Mouse (Mus musculus): ENCODE measurements around the gene Ptprn2.

Ptprn2 gene

GRCm38 (mm10) chr12:116594457-116594856 is 108.9 kb downstream of the Ptprn2 start:
- DNase-seq (ENCODE audit: low spot score in 2 of 2), result no peak

DNA sequence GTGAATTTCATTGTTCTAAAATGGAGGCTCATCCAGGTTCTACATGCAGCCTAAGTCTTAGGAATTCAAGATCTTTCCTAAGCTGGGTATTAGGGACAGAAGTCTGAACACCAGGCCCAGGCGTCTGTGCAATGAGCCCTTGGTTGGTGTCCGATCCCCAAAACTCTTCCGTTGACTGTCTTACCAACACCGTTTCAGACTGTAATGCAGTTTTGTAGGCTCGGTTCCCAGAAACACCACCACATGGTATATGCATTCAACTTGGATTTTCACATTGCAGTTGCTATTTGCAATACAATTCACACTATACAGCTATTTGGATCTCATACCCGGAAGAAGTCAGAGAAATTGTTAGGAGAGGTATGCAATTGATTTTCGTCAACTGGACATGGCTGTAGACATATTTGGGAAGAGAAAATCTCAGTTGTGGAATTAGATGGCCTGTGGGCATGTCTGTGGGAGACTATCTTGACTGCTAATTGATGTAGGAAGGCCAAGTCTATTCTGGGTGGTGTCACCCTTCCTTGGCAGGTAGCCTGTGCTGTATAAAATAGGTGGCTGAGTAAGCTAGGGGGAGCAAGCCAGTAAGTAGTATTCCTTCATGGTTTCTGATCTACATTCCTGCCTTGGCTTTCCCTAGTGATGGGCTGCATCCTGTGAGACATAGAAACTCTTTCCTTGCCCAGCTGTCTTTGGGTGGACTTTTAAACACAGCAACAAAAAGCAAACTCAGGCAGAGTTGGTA is 109.5 kb downstream of the Ptprn2 start:
- DNase-seq (ENCODE audit: low spot score in 2 of 2), result no peak

GRCm38 (mm10) chr12:116595727-116596126 is 110.2 kb downstream of the Ptprn2 start:
- DNase-seq (ENCODE audit: low spot score in 2 of 2), result no peak

- DNase-seq (ENCODE audit: low spot score in 2 of 2), result no peak
Observed at GRCm38 (mm10) chr12:116596993-116597392, 111.5 kb downstream of the Ptprn2 start.

DNA sequence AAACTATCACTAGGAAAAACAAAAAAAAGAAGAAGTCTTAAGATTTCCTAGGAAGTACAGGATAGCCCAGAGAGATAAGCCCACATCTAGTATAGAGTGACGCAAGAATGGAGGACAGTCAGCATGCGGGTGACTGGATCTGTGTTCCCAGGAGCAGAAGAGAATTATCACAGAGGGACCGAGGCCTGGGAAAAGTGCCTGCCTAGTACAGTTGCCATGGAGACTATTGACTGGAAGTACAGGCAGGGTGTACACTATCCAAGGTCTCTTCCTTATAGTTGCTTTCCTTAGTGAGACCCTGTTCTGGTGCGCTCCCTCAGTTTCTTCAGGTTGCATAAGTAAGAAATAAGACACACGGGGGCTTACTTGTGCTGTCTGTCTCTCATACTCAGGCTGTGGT is 112.2 kb downstream of the Ptprn2 start:
- no peak for DNase-seq (ENCODE audit: low spot score in 2 of 2)

- no peak for DNase-seq (ENCODE audit: low spot score in 2 of 2)
Observed at GRCm38 (mm10) chr12:116598123-116599005, 112.8 kb downstream of the Ptprn2 start.

DNA sequence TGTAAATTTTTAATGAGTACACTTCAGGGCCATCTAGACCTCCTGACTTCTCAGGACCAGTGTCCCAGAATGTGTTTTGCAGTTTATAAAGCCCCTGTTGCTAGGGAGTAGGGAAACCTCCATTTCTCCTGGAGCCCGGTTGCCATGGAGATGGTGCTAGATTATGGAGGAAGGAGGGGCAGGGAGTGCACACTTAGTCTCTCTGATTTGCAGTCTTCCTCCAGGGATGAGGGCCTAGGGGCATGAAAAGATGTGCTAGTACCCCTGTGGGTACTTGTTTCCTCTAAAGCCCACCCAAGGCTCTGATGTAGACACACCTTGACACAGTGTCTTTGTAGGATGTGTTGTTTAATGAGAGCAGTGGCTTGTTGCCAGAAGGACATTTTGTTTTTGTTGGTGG is 114.0 kb downstream of the Ptprn2 start:
- no peak for DNase-seq (ENCODE audit: low spot score in 2 of 2)

GRCm38 (mm10) chr12:116600054-116600453 is 114.5 kb downstream of the Ptprn2 start:
- no peak for DNase-seq (ENCODE audit: low spot score in 2 of 2)

DNA sequence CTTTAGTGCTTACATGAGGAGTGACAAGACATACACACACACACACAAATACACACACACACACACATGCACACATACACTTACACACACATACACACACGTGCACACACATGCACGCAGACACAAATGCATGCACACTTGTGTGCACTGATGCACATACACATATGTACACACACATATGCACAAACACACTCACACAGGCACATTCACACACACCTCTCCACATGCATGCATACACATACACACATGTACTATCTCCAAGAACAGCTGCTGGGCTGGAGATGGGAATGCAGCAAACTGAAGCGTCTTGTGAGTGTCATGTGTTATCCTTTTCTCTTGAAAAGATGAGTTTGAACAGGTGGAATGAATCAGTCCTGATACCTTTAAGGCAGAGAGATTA is 115.9 kb downstream of the Ptprn2 start:
- DNase-seq (ENCODE audit: low spot score in 2 of 2), result no peak

DNA sequence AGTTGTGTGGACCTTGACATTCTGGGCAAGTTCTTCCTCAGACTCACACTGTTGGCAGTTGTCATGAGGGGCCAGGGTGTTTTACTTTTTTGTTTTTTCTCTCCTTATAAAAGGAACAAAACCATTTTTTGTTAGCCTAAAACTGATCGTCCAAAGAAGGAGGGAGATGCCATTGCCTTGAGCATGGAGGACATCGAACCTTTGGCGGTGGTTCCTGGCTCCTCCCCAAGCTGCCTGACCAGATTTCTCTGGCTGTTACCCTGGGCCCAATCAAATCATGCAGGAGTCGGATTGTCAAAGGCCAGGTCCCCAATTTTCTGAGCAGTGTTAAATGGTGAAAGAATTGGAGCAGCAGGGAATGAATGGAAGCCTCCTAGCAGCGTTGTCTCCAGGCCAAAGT is 116.4 kb downstream of the Ptprn2 start:
- DNase-seq (ENCODE audit: low spot score in 2 of 2), result no peak

DNA sequence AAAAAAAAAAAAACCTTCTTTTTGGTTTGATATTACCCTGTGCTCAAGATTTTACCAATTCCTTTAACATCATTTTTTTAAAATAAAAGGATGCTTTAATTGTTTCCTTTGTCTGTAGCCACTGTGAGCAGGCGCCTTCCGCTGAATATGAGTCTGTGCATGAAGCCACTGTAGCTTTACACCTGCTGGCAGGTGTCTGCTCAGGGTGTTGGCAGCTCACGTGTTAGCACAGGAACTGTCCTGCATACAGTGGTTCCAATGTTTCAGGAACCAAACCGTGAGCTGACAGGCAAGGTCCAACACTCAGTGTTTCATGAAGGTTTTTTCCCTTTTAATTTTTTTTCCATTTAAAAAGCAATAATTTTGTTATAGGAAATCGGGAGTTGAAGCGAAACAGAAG is 123.1 kb downstream of the Ptprn2 start:
- DNase-seq (ENCODE audit: low spot score in 2 of 2), result no peak

DNA sequence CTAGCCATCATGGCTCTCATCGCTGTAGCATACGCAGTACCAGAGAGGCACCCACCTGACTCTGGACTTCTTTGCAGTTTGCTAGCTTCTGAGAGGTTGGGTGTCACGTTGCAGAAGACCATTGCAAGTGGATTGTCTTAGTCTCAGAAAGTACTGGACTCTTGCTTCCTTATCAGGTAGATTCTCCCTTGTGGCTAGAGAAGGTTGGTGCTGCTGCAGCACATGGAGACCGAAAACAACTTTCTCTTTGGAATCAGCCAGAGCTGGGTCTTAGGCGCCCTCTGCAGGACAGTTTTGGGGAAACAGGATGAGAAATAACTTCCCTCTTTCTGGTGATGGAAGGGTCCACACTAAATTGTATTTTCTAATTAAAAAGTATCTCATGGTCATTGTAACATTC is 134.3 kb downstream of the Ptprn2 start:
- peak; percentile 52 to 61 for DNase-seq (ENCODE audit: low spot score in 2 of 2)

- no peak for DNase-seq (ENCODE audit: low spot score in 2 of 2)
Observed at GRCm38 (mm10) chr12:116620299-116620698, 134.8 kb downstream of the Ptprn2 start.

DNA sequence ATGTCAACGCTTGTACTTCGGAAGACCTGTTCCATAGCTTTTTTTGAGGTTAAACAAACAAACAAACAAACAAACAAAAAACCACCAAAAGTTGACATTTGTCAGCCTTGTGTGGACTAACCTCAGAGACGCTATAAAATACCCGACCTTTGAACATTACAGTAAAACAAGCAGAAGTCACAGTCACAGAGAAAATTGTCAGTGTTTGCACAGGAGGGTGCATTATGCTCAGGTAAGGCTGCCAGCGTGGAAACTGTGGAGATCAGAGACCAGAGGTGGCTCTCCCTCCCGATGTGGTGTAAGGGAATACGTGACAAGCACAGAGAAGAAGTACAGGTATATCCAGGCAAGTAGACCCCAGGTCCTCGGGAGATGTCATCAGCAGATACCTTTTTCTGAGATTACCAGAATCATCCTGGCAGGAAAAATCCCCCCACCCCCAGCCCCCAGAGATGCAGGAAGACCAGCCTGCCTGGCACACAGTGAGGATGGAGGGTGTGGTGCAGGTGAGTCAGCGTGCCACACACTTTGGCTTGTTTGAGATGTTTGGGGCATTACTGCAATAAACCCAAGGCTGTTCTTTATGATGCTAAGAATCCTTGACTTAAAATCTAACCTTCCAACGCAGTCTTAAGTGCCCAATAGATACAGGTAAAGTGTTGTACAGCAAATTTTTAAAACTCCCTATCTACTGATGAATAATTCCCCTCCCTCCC is 136.0 kb downstream of the Ptprn2 start:
- no peak for DNase-seq (ENCODE audit: low spot score in 2 of 2)

GRCm38 (mm10) chr12:116622665-116623387 is 137.3 kb downstream of the Ptprn2 start:
- DNase-seq (ENCODE audit: low spot score in 2 of 2), result no peak

DNA sequence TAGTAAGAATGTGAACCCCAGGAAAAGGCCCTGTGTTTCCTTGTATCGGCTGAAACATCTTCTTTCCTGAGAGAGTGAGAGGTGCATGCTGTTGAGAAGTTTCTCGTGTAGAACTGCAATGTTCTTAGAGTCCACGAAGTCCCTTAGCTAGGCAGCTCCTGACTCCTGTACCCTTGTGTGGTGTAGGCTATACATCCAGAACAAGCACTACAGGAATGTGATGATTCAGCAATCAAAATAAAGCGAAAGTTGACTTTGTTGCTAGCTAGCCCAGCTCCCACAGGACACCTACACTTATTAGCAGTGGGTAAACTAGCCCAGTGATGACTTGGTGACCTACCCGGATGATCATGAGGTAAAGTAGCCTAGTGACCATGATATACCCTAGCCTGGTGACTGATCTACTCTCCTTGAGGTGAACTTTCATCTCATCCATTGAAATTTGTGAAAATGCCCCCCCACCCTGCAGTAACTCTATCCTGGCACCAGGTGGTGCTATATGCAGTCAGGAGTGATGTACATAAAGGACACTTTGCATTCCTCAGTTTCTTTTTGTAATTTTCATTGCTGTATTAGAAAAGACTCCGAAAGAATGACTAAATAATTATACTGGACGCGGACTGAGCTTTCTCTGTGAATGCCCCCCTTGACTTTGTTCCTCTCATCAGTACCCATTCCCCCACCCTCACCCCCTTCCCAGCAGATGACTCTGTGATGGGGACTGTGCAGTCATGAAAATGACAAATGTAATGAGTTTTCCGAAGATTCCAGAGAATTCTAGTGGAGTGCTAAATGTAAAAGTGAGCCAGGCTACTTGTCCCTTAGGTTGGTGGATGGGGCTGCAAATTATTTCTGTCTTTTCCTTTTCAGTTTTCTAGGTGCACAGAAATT is 140.1 kb downstream of the Ptprn2 start:
- peak in 1 of 2 experiments; percentile 8 for DNase-seq (ENCODE audit: low spot score in 2 of 2)

DNA sequence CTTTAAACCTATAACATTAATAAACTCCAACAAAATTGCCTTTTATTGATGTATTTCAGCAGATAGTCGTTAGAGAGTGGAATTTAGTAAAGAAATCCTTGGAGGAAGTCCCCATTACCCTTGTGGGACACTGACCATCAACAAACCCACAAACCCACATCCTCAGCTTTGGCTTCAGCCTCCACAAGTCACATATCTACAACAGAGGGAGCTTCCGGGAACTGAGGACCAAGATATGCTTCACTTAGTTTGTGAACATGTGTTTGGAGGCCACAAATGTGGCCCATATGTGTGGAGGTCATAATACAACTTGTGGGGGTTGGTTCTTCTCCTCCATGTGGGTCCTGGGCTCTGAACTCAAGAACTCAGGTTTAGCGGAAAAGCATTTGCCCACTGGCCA is 143.5 kb downstream of the Ptprn2 start:
- DNase-seq (ENCODE audit: low spot score in 2 of 2), result no peak

DNA sequence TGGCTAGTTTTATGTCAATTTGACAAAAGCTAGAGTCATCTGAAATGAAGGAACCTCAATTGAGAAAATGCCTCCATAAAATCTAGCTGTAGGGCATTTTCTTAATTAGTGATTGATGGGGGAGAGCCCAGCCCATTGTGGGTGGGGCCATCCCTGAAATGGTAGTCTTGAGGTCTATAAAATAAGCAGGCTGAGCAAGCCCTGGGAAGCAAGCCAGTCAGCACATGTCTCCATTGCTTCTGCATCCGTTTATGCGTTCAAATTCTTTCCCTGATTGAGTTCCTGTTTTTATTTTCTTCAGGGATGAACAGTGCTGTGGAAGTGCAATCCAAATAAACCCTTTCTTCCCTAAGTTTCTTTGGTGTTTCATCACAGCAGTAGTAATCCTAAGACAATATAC is 152.0 kb downstream of the Ptprn2 start:
- DNase-seq (ENCODE audit: low spot score in 2 of 2), result no peak

GRCm38 (mm10) chr12:116640871-116641270 is 155.4 kb downstream of the Ptprn2 start:
- no peak for DNase-seq (ENCODE audit: low spot score in 2 of 2)

DNA sequence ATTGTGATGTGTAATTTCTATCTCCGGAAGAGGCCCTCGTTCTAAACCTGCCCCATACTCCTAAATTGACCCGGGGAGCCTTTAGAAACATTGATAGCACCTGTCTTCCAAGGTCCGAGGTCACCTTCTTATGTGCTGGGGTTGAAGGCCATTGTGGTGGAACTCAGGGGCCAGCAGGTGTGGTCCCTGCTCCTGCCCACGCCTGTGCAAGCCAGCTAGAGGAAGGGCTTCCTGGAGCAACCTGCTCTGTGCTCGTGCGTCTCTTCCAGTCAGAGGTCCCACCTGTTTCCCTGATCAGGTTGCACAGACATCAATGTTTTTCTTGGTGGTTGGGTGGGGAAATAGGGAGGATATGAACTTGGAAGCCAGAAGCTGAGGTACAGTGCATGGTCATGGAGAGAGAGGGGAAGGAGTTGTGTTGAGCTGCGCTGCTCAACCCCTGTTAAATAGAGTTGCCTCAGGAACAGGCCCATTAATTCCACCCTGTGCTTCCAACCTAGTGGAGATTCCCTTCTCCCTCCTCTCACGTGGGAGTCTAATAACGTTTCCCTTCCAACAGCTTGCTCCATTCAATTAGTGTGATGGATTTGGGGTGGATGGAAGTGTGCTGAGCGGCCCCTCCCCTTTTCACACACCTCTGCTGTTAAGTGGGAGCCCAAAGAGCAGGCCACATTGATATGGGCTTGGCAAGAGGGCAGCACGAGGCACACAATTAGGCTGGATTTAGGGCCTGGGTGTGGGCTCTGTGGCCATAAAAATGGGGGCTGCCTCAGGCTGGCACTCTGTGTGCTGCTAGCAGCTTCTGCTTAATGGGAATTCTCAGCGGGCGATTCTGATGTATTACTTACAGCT is 156.0 kb downstream of the Ptprn2 start:
- DNase-seq (ENCODE audit: low spot score in 2 of 2), result no peak
